Mouse (Mus musculus): ENCODE data around the gene Vmn1r115.
"Not testable (repeated sequence)": the region's sequence is repeated elsewhere in the genome, so short reads cannot be mapped to it uniquely, and the experiment has no call there.

Gene Vmn1r115

GRCm38 (mm10) chr7:20844885-20845284 lies at the start of gene Vmn1r115:
Gene Vmn1r115, minus strand, starts transcription at chr7:20844985.
- DNase-seq (ENCODE audit: low spot score), result not testable (repeated sequence)

- DNase-seq (ENCODE audit: low spot score), result not testable (repeated sequence)
Observed at GRCm38 (mm10) chr7:20884021-20884420, 39.2 kb upstream of the Vmn1r115 start, which contains the start of gene Vmn1r117. Gene Vmn1r117, minus strand, starts transcription at chr7:20884121.

GRCm38 (mm10) chr7:20871956-20872355 lies 27.2 kb upstream of the Vmn1r115 start, which contains the start of gene Vmn1r116:
Gene Vmn1r116, plus strand, starts transcription at chr7:20872256.
- not testable (repeated sequence) for DNase-seq (ENCODE audit: low spot score)

GRCm38 (mm10) chr7:20812086-20812485 lies 32.7 kb downstream of the Vmn1r115 start, which contains the start of gene Vmn1r114:
Gene Vmn1r114, minus strand, starts transcription at chr7:20812186.
- not testable (repeated sequence) for DNase-seq (ENCODE audit: low spot score)

All from urinary bladder, postnatal 10 days (tissue).